Mouse (Mus musculus): Measurements from ENCODE around the gene Gm21897. TPM values are rescaled to one million over a fixed set of nuclear protein-coding genes. Genes with fewer than 3 reads are reported as not detected.
A peak's percentile ranks its signal among the peaks of the same experiment; 100 is the strongest.
"Not testable (repeated sequence)": the region's sequence is repeated elsewhere in the genome, so short reads cannot be mapped to it uniquely, and the experiment has no call there.

The Gm21897 gene
- total RNA-seq (2022): under 1 TPM in 1 of 4 experiments, not detected in 3; 0.16 TPM

GRCm38 (mm10) chr16:15317158-15317557 is at the start of gene Gm21897:
Gm21897 (plus strand) TSS chr16:15317458.
- DNase-seq (ENCODE audit: low spot score): not testable (repeated sequence)

DNA sequence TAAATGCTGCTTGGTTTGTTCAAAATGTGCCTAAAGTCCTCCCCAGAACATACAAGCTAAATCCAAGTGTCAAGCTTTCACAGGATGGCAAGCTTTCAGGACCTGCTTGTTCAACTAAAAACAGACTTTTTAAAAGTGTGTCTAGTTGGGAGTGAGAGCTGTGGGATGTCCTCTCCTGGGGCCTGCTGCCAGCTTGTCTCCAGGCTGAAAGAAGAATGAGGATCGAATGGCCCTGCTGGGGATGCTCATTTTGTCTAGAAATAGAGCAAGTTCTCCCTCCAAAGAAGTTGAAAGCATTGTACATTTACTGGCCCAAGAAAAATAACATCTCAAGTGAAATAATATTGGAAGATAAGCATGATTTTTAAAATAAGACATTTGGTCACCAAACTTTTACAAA is 45.0 kb upstream of the Gm21897 start:
- no peak for DNase-seq (ENCODE audit: low spot score)

DNA sequence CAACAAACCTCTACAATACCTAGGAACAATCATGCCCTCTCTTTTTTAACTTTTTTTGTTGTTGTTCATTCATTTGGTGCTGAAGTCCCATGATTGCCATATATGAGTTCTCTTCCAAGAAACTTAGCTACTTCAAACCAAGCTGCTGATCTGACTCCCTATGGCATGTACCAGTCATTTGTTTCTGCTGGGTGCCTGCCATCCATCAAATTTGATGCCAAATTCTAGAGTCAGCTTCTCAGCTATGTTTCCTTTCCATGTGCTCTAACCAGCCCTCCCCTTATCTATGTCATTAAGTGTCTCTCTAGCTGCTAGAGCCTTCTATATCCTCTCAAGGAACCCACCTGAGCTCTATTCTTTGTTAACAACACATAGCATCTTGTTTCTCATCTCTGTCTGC is 39.8 kb upstream of the Gm21897 start:
- DNase-seq (ENCODE audit: low spot score): no peak

- no peak for DNase-seq (ENCODE audit: low spot score)
Measured at GRCm38 (mm10) chr16:15293041-15293440, 24.2 kb upstream of the Gm21897 start.

- DNase-seq (ENCODE audit: low spot score): no peak
Measured at GRCm38 (mm10) chr16:15294289-15294688, 23.0 kb upstream of the Gm21897 start.

- peak; percentile 17 for DNase-seq (ENCODE audit: low spot score)
Measured at GRCm38 (mm10) chr16:15294911-15295659, 22.2 kb upstream of the Gm21897 start.

DNA sequence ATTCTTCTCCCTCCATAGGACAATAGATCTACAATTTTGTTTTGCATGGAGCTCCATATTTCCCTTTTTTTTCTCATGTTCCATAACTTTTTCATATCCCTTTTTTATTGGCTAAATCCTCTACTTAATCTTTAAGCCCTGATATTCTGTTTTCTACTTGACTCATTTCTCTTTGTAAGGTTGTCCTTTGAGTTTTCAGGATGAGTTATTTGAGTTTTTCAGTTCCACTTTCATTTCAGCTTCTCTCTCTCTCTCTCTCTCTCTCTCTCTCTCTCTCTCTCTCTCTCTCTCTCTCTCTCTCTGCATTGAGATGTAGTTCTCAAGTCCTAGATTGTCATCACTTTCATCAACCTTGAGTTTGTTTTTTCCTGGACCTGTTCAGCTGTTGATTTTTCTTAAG is 17.3 kb downstream of the Gm21897 start:
- no peak for DNase-seq (ENCODE audit: low spot score)

GRCm38 (mm10) chr16:15339051-15339450 is 21.8 kb downstream of the Gm21897 start:
- DNase-seq (ENCODE audit: low spot score): no peak

DNA sequence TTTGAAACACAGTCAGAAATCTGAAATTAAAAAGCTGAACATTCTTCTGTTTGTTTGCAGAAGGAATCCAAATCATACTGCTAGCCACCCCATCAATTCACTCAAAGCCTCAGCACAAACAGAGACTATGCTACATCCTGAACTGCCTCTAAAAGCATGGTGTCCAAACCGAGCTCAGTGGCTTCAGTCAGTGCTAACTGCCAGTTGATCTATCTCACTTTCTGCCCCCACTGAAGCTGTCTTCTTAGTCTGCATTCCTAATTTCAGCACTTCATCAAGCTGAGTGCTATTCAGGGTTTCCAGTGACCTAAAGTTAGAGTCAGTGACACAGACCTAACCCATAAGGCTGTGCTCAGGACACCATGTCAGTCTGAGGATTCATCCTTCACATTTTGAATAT is 28.8 kb downstream of the Gm21897 start:
- DNase-seq (ENCODE audit: low spot score): no peak

DNA sequence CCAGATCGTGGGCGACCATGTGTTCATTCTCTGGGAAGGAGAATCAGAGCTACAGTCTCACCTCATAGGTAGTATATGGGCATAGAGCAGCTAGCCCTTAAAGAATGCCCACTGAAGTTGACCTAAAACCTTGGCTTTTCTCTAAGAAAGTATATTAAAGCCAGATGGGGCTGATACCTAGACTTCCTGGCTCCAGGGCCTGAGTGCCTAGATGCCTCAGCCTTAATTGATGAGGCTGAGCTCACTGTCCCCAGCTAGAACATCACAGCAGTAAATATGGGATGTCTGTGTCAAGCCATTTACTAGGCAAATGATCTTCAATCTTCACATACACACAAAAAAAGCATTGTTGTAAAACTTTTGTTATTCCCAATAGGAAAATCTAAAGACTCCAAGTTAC is 32.1 kb downstream of the Gm21897 start:
- DNase-seq (ENCODE audit: low spot score): no peak

DNA sequence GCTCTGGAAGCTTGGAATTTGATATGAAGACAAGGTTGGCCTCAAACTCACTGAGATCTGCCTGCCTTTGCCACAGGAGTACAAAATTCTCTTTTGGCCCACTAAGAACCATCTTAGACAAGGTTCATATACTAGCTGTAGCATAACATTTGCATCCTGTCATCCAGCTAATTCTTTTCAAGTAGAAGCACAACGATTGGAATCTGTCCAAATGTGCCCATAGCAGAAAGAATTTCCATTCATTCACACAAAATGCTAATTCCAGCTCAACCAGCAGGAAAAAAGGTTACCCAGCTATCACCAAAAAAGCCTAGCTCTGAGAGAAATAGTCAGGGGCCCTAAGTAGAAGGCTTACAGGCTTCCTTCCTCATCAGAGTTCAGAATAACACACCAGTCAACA is 34.0 kb downstream of the Gm21897 start:
- no peak for DNase-seq (ENCODE audit: low spot score)

- DNase-seq (ENCODE audit: low spot score): no peak
Measured at GRCm38 (mm10) chr16:15352320-15352719, 35.1 kb downstream of the Gm21897 start.

GRCm38 (mm10) chr16:15354901-15355300 is 37.6 kb downstream of the Gm21897 start:
- DNase-seq (ENCODE audit: low spot score): no peak

DNA sequence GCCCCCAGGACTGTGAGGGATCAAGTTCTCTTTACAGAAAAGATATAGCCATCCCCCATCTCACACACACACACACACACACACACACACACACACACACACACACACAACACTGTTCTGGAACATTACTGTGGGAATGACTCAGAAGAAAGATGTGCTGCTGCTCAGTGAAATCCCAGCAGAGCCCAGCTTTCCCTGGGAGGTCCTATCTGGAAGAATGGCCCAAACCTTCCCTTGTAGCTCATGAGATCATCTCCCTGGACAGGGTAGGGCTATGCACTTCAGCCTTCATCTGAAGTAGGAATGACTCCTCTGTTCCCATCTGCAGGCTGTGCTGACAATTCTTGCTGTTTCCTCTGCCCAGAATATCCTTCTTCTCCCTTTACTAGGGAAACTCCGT is 38.1 kb downstream of the Gm21897 start:
- no peak for DNase-seq (ENCODE audit: low spot score)

- DNase-seq (ENCODE audit: low spot score): no peak
Measured at GRCm38 (mm10) chr16:15357766-15358165, 40.5 kb downstream of the Gm21897 start.

GRCm38 (mm10) chr16:15359110-15359782 is 42.0 kb downstream of the Gm21897 start:
- DNase-seq (ENCODE audit: low spot score): no peak

DNA sequence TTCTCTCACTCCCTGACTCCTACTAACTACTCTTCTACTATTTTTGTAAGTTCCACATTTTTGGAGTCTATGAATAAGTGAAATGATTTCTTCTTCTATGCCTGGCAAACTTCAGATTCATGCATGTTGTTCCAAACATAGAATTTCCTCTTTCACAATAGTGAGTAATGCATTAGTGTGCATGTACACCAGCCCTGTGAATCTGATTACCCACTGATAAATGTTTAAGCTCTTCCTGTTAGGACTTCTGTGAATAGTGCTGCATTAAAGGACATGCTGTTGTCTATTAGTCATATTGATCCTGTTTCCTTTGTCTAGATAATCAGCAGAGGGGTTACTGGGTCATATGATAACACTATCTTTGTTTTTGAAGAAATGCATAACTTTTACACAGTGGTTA is 43.6 kb downstream of the Gm21897 start:
- DNase-seq (ENCODE audit: low spot score): no peak
